Mouse (Mus musculus) heart, embryonic 11.5 days (tissue): ENCODE results near the gene Dtnb. TPM values are rescaled to one million over a fixed set of nuclear protein-coding genes. Genes with fewer than 3 reads are reported as not detected.
A peak's percentile ranks its signal among the peaks of the same experiment; 100 is the strongest.

Experiments
- ATAC-seq: fragments of 200-750 bp; cut with Nextera tagmentation; replicated peaks from 2 replicates; pipeline ENCODE4 v1.8.0; 2017; ENCODE audit warnings: moderate library complexity; ENCODE audit not compliant: insufficient number of reproducible peaks, low FRiP score, low TSS enrichment
- H3K27ac ChIP-seq: fragments of 300-500 bp; sonication (generic); 2 replicates; pipeline ENCODE4 v1.5.1; 2014; ENCODE audit warnings: mild to moderate bottlenecking, low read depth, low read length
- H3K27me3 ChIP-seq: fragments of 300-500 bp; sonication (generic); 2 replicates; pipeline ENCODE4 v1.6.1; 2014; ENCODE audit warnings: mild to moderate bottlenecking, low read length, mixed read lengths; ENCODE audit not compliant: control insufficient read depth, insufficient read depth
- H3K36me3 ChIP-seq: fragments of 300-500 bp; sonication (generic); 2 replicates; pipeline ENCODE4 v1.6.1; 2014; ENCODE audit warnings: mild to moderate bottlenecking, low read length, moderate library complexity, mixed read lengths; ENCODE audit not compliant: control insufficient read depth, insufficient read depth
- H3K4me1 ChIP-seq: fragments of 300-500 bp; sonication (generic); 2 replicates; pipeline ENCODE4 v1.6.1; 2014; ENCODE audit warnings: low read length; ENCODE audit not compliant: control insufficient read depth, insufficient read depth
- H3K4me2 ChIP-seq: fragments of 300-500 bp; sonication (generic); 2 replicates; pipeline ENCODE4 v1.6.1; 2014; ENCODE audit warnings: mild to moderate bottlenecking, moderate library complexity
- H3K4me3 ChIP-seq: fragments of 300-500 bp; sonication (generic); 2 replicates; pipeline ENCODE4 v1.5.1; 2014; ENCODE audit warnings: low read depth, low read length
- H3K9ac ChIP-seq: fragments of 300-500 bp; sonication (generic); 2 replicates; pipeline ENCODE4 v1.6.1; 2014; ENCODE audit warnings: mild to moderate bottlenecking, low read depth, low read length, moderate library complexity
- H3K9me3 ChIP-seq: fragments of 300-500 bp; sonication (generic); replicated peaks from 2 replicates; pipeline ENCODE4 v1.6.1; 2016; ENCODE audit warnings: low read length; ENCODE audit not compliant: control insufficient read depth
- WGBS: fragments of 180-500 bp; shearing (Covaris S2); extraction: QIAGEN DNeasy Blood & Tissue Kit; methylation state at CpG from one replicate; pipeline ENCODE4 v1.1.7; 2014; ENCODE audit not compliant: insufficient replicate concordance; 5-methylcytosine and 5-hydroxymethylcytosine counted together
- polyA plus RNA-seq: library from polyadenylated mRNA; unstranded; fragments of >200 nt; fragmentation: Nextera tagmentation; extraction: Ambion mirVana; gene quantifications from 2 replicates; pipeline ENCODE4 v1.2.1, GENCODE M21; 2014

Gene Dtnb
- polyA plus RNA-seq, 1 experiment from 2014 or later = 26.7 TPM

DNA sequence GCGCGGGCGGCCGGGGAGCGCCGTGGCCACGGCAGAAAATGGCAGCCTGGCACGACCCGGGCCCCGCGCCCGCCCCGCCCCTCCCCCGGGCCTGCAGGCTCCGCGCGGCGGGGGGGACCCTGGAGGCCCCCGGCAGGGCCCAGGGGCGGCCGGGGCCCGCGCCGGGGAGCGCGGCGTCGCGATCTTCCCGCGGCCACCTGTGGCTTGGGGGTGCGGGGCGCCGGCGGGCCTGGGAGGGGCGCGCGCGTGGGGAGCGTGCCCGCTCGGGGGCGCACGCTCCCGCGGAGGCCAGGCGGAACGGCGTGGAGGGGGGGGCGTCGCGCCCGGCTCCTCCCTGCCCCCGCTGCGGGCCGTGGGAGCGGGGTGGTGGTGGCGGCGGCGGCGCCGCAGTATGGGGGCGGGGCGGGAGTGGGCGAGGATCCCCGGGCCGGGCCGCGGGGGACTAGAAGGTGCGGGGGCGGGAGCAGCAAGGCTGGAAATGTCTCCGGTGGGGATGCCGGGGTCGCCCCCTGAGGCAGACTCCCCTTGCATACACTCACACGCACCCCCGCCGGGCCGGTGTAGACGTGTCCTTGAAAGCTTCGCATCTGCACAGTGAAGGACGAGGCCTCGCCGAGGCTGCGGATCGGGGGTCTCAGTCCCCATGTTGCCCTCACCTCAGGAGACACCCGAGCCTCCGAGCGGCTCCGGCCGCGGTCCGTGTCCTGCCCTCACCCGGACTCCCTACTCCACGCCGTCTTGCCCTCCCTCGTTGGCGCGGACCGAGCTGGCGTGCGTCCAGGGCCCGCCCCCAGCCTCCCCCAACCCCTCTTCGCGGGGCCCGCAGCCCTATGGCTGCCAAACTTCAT is 235.6 kb downstream of the Dtnb start:
- peak overlapping the region; percentile 85 for H3K4me2 ChIP-seq
- peak overlapping the region; percentile 88 for H3K4me3 ChIP-seq
- WGBS = 1% methylated on average over 72 of the region's 105 CpGs
- no peaks in the 10 kb centered on the region for H3K9me3 ChIP-seq
- H3K27me3 ChIP-seq = no peaks in the 10 kb centered on the region
- H3K27ac ChIP-seq = peak overlapping the region; percentile 96
- H3K4me1 ChIP-seq = peaks cover 47% of the 10 kb centered on the region
- ATAC-seq = peak; percentile 46
- H3K9ac ChIP-seq = peak overlapping the region; percentile 93
- H3K36me3 ChIP-seq = no peaks in the 10 kb centered on the region

DNA sequence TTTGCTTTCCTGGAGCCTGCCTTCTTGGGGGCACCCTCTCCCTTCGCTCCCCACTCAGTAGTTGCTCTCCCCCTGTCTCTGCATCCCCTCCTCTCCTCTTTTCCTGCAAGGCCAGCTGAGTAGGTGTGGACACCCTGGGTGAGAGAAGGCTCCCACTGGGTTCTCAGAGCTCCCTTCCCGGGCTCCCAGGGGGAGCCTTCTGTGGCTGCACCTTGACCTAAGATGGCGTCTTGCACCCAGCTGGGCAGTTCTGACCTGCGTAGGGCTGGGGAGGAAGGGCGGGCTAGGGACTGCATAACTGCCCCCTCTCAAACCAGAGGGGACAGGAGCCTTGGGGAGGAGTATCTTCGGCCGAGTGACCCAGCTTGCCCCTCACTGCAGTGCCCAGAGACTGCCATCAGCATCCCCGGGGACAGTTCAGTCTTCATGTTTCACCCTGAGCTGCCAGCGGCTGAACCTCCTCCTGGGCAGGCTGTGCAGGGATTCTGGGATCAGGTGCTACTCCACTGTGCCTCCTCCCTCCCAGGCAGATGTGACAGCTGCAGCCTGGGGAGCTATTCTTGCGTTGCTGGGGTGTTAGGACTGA is 236.3 kb downstream of the Dtnb start:
- no peaks in the 10 kb centered on the region for H3K36me3 ChIP-seq
- peaks cover 47% of the 10 kb centered on the region for H3K4me1 ChIP-seq
- peak overlapping the region; percentile 88 for H3K4me3 ChIP-seq
- H3K9ac ChIP-seq = peak overlapping the region; percentile 93
- no peaks in the 10 kb centered on the region for H3K9me3 ChIP-seq
- 6% methylated on average over 10 of the region's 10 CpGs for WGBS
- peak overlapping the region; percentile 85 for H3K4me2 ChIP-seq
- peak overlapping the region; percentile 96 for H3K27ac ChIP-seq
- no peaks in the 10 kb centered on the region for H3K27me3 ChIP-seq
- ATAC-seq = peak; percentile 11; the same call in 1 of the 2 replicates

GRCm38 (mm10) chr12:3809520-3810180 is 237.5 kb downstream of the Dtnb start:
- Histone ChIP-seq H3K4me2 (no peak overlapping the region; the same call in 1 of the 2 replicates), H3K9me3 (no peaks in the 10 kb centered on the region), H3K4me1 (peaks cover 47% of the 10 kb centered on the region), H3K27me3 (no peaks in the 10 kb centered on the region), H3K4me3 (0 out of 2 replicates have a peak overlapping the region, but pooled peaks have one; percentile 8), H3K36me3 (no peaks in the 10 kb centered on the region), H3K9ac (no peak overlapping the region), H3K27ac (no peak overlapping the region; the same call in 1 of the 2 replicates)
- no peak for ATAC-seq
- 55% methylated on average over 7 of the region's 7 CpGs for WGBS

GRCm38 (mm10) chr12:3810455-3810854 is 238.3 kb downstream of the Dtnb start:
- no peak overlapping the region for H3K4me3 ChIP-seq
- H3K9me3 ChIP-seq = no peaks in the 10 kb centered on the region
- no peak for ATAC-seq
- H3K27ac ChIP-seq = no peak overlapping the region
- H3K9ac ChIP-seq = no peak overlapping the region
- H3K4me1 ChIP-seq = peaks cover 53% of the 10 kb centered on the region
- H3K27me3 ChIP-seq = no peaks in the 10 kb centered on the region
- H3K36me3 ChIP-seq = no peaks in the 10 kb centered on the region
- WGBS = 34% methylated on average over 4 of the region's 4 CpGs
- H3K4me2 ChIP-seq = no peak overlapping the region; the same call in 1 of the 2 replicates

- Histone ChIP-seq H3K36me3 (no peaks in the 10 kb centered on the region), H3K27ac (no peak overlapping the region), H3K9ac (no peak overlapping the region), H3K4me1 (peaks cover 51% of the 10 kb centered on the region), H3K4me3 (no peak overlapping the region), H3K4me2 (peak overlapping the region; percentile 24), H3K9me3 (no peaks in the 10 kb centered on the region), H3K27me3 (no peaks in the 10 kb centered on the region)
- 38% methylated on average over 5 of the region's 5 CpGs for WGBS
- no peak for ATAC-seq
These were observed 239.4 kb downstream of the Dtnb start for GRCm38 (mm10) chr12:3811596-3811995.

DNA sequence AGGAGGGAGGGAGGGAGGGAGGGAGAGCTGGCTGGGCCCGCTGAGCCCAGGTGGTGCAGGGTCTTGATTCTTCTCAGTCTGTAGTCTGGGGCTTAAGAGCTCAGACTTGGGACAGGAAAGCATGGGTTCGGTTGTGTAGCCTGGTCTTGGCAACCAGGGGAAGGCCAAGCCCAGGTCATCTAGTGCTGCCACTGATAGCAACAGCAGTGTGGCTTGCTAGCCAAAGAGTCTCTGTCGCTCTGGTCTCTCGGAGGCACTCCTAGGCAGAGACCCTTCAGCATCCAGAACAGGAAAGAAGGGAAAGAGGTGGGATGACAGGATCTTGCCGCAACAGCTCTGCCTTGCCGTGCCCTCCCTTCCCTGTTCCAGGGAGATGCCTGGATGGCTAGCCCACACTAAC is 240.1 kb downstream of the Dtnb start:
- Histone ChIP-seq H3K9ac (no peak overlapping the region), H3K27ac (no peak overlapping the region), H3K36me3 (no peaks in the 10 kb centered on the region), H3K27me3 (no peaks in the 10 kb centered on the region), H3K4me3 (no peak overlapping the region), H3K4me1 (peaks cover 51% of the 10 kb centered on the region), H3K9me3 (no peaks in the 10 kb centered on the region), H3K4me2 (no peak overlapping the region)
- ATAC-seq = no peak
- WGBS = 20% methylated on average over 6 of the region's 6 CpGs

DNA sequence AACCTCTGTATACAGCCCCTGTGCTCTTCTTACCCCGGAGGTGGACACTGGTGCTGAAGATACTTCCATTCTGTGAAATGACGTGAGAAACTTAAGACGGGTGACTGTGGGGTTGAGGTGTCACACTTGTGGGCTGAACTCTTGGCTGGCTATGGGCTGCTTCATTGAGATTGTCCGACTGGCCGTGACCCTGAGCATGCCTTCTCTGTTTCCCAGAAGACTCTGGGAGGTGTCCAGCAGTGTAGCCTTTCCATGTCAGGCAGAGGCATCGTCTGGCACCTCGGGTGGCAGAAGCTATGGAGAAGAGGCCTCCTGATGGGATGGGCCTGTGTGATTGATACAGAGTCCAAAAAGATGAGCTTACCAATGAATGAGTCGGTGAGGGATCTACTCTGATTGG is 241.0 kb downstream of the Dtnb start:
- H3K4me3 ChIP-seq = no peak overlapping the region
- no peak overlapping the region for H3K27ac ChIP-seq
- WGBS = 85% methylated on average over 8 of the region's 8 CpGs
- no peaks in the 10 kb centered on the region for H3K27me3 ChIP-seq
- H3K9ac ChIP-seq = no peak overlapping the region
- no peak for ATAC-seq
- H3K9me3 ChIP-seq = no peaks in the 10 kb centered on the region
- H3K4me1 ChIP-seq = peaks cover 50% of the 10 kb centered on the region
- H3K4me2 ChIP-seq = no peak overlapping the region
- H3K36me3 ChIP-seq = no peaks in the 10 kb centered on the region

- ATAC-seq = no peak
- H3K27me3 ChIP-seq = no peaks in the 10 kb centered on the region
- no peaks in the 10 kb centered on the region for H3K36me3 ChIP-seq
- no peak overlapping the region for H3K4me3 ChIP-seq
- H3K4me2 ChIP-seq = no peak overlapping the region
- no peak overlapping the region for H3K9ac ChIP-seq
- H3K27ac ChIP-seq = no peak overlapping the region
- H3K4me1 ChIP-seq = peaks cover 40% of the 10 kb centered on the region
- WGBS = 39% methylated on average over 6 of the region's 6 CpGs
- H3K9me3 ChIP-seq = no peaks in the 10 kb centered on the region
These were observed 243.2 kb downstream of the Dtnb start for GRCm38 (mm10) chr12:3815386-3815785.
